In the genomic region with DNA sequence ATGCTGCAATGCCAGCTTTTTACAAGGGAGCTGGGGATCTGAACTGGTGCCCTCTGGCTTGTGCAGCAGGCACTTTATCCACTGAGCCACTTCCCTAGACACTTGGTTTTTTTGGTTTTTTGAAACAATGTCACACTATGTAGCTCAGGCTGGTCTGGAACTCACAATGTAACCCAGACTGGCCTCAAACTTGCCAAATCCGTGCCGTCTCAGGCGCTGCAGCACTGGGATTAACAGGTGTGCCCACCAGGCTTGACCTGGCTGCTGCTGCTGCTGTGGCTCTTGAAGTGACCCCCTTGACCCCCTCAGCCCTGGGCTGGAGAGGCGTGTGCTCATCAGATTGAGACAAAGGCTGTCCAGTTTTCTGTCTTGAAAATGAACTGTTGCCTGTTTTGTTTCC, we compare ENCODE assay signal across 22 mouse cellular contexts. TPM values are rescaled to one million over a fixed set of nuclear protein-coding genes. Genes with fewer than 3 reads are reported as not detected.
"Had no signal": no experiment of that assay in that cellular context is flagged by ENCODE, and none has a peak within 500 bp of the region (broad histone marks: within the 10 kb centered on the region; RNA-seq: fewer than 3 reads in every experiment).

No protein-coding gene starts in this region.

- ATAC-seq: forebrain, embryonic 13.5 days; forebrain, embryonic 14.5 days; forebrain, embryonic 15.5 days; forebrain, embryonic 16.5 days; forebrain, postnatal 0 days had no signal

- DNase-seq: cerebellum, adult 8-10 months; cerebellum, adult 9-10 months; cerebellum, adult 9-11 months; cerebellum, postnatal 10 days; cerebellum, postnatal 14 days; cerebellum, postnatal 25 days; cerebellum, postnatal 36 days; embryo, embryonic 11 days; forebrain, postnatal 0 days; gastrocnemius, adult 2 months; gastrocnemius, postnatal 10 days; gastrocnemius, postnatal 14 days; gastrocnemius, postnatal 25 days; gastrocnemius, postnatal 36 days; heart, adult 11 months; heart, adult 18-20 months; heart, adult 2 months had no signal

RNA-seq across cellular contexts. Expression of a gene that starts 43.2 kb away (rescaled TPM):
- total RNA-seq: heart, adult 18-20 months; heart, adult 2 months; heart, adult 8-10 months had no signal
